Mouse (Mus musculus): ENCODE data around the gene Chst15. TPM values are rescaled to one million over a fixed set of nuclear protein-coding genes. Genes with fewer than 3 reads are reported as not detected.

Chst15 gene
- polyA plus RNA-seq, 1 experiment from 2014 or later, result 30.8 TPM

- 0 out of 2 replicates have a peak, but pooled peaks cover 3% of the 10 kb centered on the region for H3K36me3 ChIP-seq (ENCODE audit: control insufficient read depth, insufficient read depth, low read length)
- no peak overlapping the region for H3K4me3 ChIP-seq (ENCODE audit: low read depth, low read length)
- WGBS, result 71% methylated on average over 3 of the region's 3 CpGs
- no peak overlapping the region for H3K9ac ChIP-seq (replicated peaks; ENCODE audit: low read depth, low read length)
- no peak overlapping the region; the same call in 1 of the 2 replicates for H3K27ac ChIP-seq (ENCODE audit: low read length)
- 0 out of 2 replicates have a peak, but pooled peaks cover 9% of the 10 kb centered on the region for H3K4me1 ChIP-seq (ENCODE audit: control insufficient read depth, insufficient read depth, low read length)
- H3K4me2 ChIP-seq (replicated peaks; ENCODE audit: low read depth, low read length), result no peak overlapping the region
- peak; percentile 47; the same call in 1 of the 2 replicates for ATAC-seq (ENCODE audit: insufficient number of reproducible peaks, insufficient read depth, low FRiP score, low read depth)
- no peaks in the 10 kb centered on the region for H3K9me3 ChIP-seq (ENCODE audit: control insufficient read depth, low read depth, low read length)
- H3K27me3 ChIP-seq (ENCODE audit: control insufficient read depth, insufficient read depth, low read length), result no peaks in the 10 kb centered on the region
Measured at GRCm38 (mm10) chr7:132231476-132231875, 85.6 kb downstream of the Chst15 start.

GRCm38 (mm10) chr7:132230961-132231360 lies 86.1 kb downstream of the Chst15 start:
- Histone ChIP-seq H3K27me3 (ENCODE audit: control insufficient read depth, insufficient read depth, low read length) (no peaks in the 10 kb centered on the region), H3K4me2 (replicated peaks; ENCODE audit: low read depth, low read length) (no peak overlapping the region), H3K9me3 (ENCODE audit: control insufficient read depth, low read depth, low read length) (no peaks in the 10 kb centered on the region), H3K36me3 (ENCODE audit: control insufficient read depth, insufficient read depth, low read length) (0 out of 2 replicates have a peak, but pooled peaks cover 3% of the 10 kb centered on the region), H3K4me3 (ENCODE audit: low read depth, low read length) (no peak overlapping the region), H3K9ac (replicated peaks; ENCODE audit: low read depth, low read length) (no peak overlapping the region), H3K4me1 (ENCODE audit: control insufficient read depth, insufficient read depth, low read length) (0 out of 2 replicates have a peak, but pooled peaks cover 9% of the 10 kb centered on the region), H3K27ac (ENCODE audit: low read length) (no peak overlapping the region)
- WGBS, result 77% methylated on average over 3 of the region's 3 CpGs
- ATAC-seq (ENCODE audit: insufficient number of reproducible peaks, insufficient read depth, low FRiP score, low read depth), result no peak

- WGBS, result 84% methylated on average over 8 of the region's 8 CpGs
- no peak for ATAC-seq (ENCODE audit: insufficient number of reproducible peaks, insufficient read depth, low FRiP score, low read depth)
- H3K27ac ChIP-seq (ENCODE audit: low read length), result peak overlapping the region; percentile 3; the same call in 1 of the 2 replicates
Measured at GRCm38 (mm10) chr7:132227075-132227640, 89.9 kb downstream of the Chst15 start.

GRCm38 (mm10) chr7:132226379-132227074 lies 90.5 kb downstream of the Chst15 start:
- Histone ChIP-seq H3K4me1 (ENCODE audit: control insufficient read depth, insufficient read depth, low read length) (0 out of 2 replicates have a peak, but pooled peaks cover 3% of the 10 kb centered on the region), H3K27ac (ENCODE audit: low read length) (no peak overlapping the region; the same call in 1 of the 2 replicates), H3K36me3 (ENCODE audit: control insufficient read depth, insufficient read depth, low read length) (0 out of 2 replicates have a peak, but pooled peaks cover under 1% of the 10 kb centered on the region), H3K4me3 (ENCODE audit: low read depth, low read length) (no peak overlapping the region), H3K9me3 (ENCODE audit: control insufficient read depth, low read depth, low read length) (no peaks in the 10 kb centered on the region), H3K27me3 (ENCODE audit: control insufficient read depth, insufficient read depth, low read length) (no peaks in the 10 kb centered on the region), H3K9ac (replicated peaks; ENCODE audit: low read depth, low read length) (no peak overlapping the region), H3K4me2 (replicated peaks; ENCODE audit: low read depth, low read length) (no peak overlapping the region)
- peak; percentile 57; the same call in 1 of the 2 replicates for ATAC-seq (ENCODE audit: insufficient number of reproducible peaks, insufficient read depth, low FRiP score, low read depth)
- 60% methylated on average over 6 of the region's 6 CpGs for WGBS

More at GRCm38 (mm10) chr7:132227075-132227640, 89.9 kb downstream of the Chst15 start:
- no peak overlapping the region for H3K4me2 ChIP-seq (replicated peaks; ENCODE audit: low read depth, low read length)
- 0 out of 2 replicates have a peak, but pooled peaks cover 3% of the 10 kb centered on the region for H3K36me3 ChIP-seq (ENCODE audit: control insufficient read depth, insufficient read depth, low read length)
- no peaks in the 10 kb centered on the region for H3K27me3 ChIP-seq (ENCODE audit: control insufficient read depth, insufficient read depth, low read length)
- no peak overlapping the region for H3K9ac ChIP-seq (replicated peaks; ENCODE audit: low read depth, low read length)
- H3K4me1 ChIP-seq (ENCODE audit: control insufficient read depth, insufficient read depth, low read length), result 0 out of 2 replicates have a peak, but pooled peaks cover 3% of the 10 kb centered on the region
- no peaks in the 10 kb centered on the region for H3K9me3 ChIP-seq (ENCODE audit: control insufficient read depth, low read depth, low read length)
- H3K4me3 ChIP-seq (ENCODE audit: low read depth, low read length), result no peak overlapping the region

DNA sequence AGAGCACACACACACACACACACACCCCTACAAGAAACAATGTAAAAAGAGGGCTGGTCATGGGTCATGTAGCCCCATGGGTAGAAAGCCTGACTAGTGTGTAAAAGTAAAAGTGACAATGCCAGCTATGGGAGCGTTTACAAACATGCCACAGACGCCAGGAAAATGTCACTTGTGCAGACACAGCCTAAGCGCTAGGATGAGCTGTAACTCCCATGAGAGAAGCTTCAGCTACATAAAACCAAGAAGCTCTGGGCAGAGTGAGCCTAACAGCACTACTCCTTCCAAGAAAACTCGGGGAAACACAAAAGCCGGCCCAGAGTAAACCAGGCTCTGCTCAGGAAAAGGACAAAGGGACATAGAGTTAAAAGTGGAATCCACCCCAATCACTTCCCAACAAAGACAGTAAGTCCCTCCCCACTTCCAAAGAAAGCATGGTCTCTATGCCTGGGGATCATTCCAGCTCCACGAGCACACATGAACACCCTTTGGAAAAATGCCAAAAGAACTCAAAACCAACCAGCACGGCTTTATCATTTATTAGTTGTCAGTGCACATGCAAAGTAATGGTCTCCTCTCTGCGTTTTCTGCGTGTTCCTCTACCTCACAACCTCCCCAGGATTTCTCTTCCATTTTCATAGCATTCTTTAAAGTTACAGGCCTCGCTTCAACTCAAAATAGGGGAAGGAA lies 93.4 kb downstream of the Chst15 start:
- H3K4me3 ChIP-seq (ENCODE audit: low read depth, low read length), result no peak overlapping the region
- ATAC-seq (ENCODE audit: insufficient number of reproducible peaks, insufficient read depth, low FRiP score, low read depth), result no peak
- H3K9ac ChIP-seq (replicated peaks; ENCODE audit: low read depth, low read length), result no peak overlapping the region
- H3K27me3 ChIP-seq (ENCODE audit: control insufficient read depth, insufficient read depth, low read length), result no peaks in the 10 kb centered on the region
- 50% methylated on average over 10 of the region's 10 CpGs for WGBS
- H3K4me2 ChIP-seq (replicated peaks; ENCODE audit: low read depth, low read length), result no peak overlapping the region
- no peaks in the 10 kb centered on the region for H3K36me3 ChIP-seq (ENCODE audit: control insufficient read depth, insufficient read depth, low read length)
- no peaks in the 10 kb centered on the region for H3K9me3 ChIP-seq (ENCODE audit: control insufficient read depth, low read depth, low read length)
- H3K4me1 ChIP-seq (ENCODE audit: control insufficient read depth, insufficient read depth, low read length), result 0 out of 2 replicates have a peak, but pooled peaks cover 3% of the 10 kb centered on the region
- no peak overlapping the region for H3K27ac ChIP-seq (ENCODE audit: low read length)

GRCm38 (mm10) chr7:132214031-132214430 lies 103.0 kb downstream of the Chst15 start:
- no peaks in the 10 kb centered on the region for H3K27me3 ChIP-seq (ENCODE audit: control insufficient read depth, insufficient read depth, low read length)
- no peak overlapping the region for H3K9ac ChIP-seq (replicated peaks; ENCODE audit: low read depth, low read length)
- H3K4me1 ChIP-seq (ENCODE audit: control insufficient read depth, insufficient read depth, low read length), result no peaks in the 10 kb centered on the region
- H3K27ac ChIP-seq (ENCODE audit: low read length), result no peak overlapping the region
- no peaks in the 10 kb centered on the region for H3K36me3 ChIP-seq (ENCODE audit: control insufficient read depth, insufficient read depth, low read length)
- no peak overlapping the region for H3K4me3 ChIP-seq (ENCODE audit: low read depth, low read length)
- H3K4me2 ChIP-seq (replicated peaks; ENCODE audit: low read depth, low read length), result no peak overlapping the region
- no peak for ATAC-seq (ENCODE audit: insufficient number of reproducible peaks, insufficient read depth, low FRiP score, low read depth)
- WGBS, result 74% methylated on average over 10 of the region's 10 CpGs
- H3K9me3 ChIP-seq (ENCODE audit: control insufficient read depth, low read depth, low read length), result no peaks in the 10 kb centered on the region

DNA sequence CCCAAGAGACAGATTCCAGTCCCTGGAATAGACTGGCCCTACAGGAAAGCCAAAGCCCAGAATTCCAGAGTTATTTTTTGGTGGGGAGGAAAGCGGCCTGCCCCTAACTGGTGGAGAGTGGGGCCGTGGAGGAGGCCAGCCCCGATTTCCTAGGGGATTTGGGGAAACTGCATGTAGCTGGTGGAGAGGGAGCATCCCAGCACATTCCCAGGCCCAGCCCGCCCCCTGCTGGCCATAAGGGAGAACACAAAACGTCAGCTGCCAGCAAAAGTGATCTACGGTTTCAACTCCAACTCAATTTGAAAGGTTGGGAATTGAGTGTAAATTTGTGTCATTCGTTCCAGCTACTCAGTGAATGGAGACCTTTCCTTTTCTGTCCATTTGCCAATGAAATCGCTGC lies 103.6 kb downstream of the Chst15 start:
- Histone ChIP-seq H3K27me3 (ENCODE audit: control insufficient read depth, insufficient read depth, low read length) (no peaks in the 10 kb centered on the region), H3K27ac (ENCODE audit: low read length) (no peak overlapping the region), H3K4me2 (replicated peaks; ENCODE audit: low read depth, low read length) (no peak overlapping the region), H3K9ac (replicated peaks; ENCODE audit: low read depth, low read length) (no peak overlapping the region), H3K9me3 (ENCODE audit: control insufficient read depth, low read depth, low read length) (no peaks in the 10 kb centered on the region), H3K4me3 (ENCODE audit: low read depth, low read length) (no peak overlapping the region), H3K4me1 (ENCODE audit: control insufficient read depth, insufficient read depth, low read length) (no peaks in the 10 kb centered on the region), H3K36me3 (ENCODE audit: control insufficient read depth, insufficient read depth, low read length) (no peaks in the 10 kb centered on the region)
- 7% methylated on average over 8 of the region's 8 CpGs for WGBS
- no peak for ATAC-seq (ENCODE audit: insufficient number of reproducible peaks, insufficient read depth, low FRiP score, low read depth)

DNA sequence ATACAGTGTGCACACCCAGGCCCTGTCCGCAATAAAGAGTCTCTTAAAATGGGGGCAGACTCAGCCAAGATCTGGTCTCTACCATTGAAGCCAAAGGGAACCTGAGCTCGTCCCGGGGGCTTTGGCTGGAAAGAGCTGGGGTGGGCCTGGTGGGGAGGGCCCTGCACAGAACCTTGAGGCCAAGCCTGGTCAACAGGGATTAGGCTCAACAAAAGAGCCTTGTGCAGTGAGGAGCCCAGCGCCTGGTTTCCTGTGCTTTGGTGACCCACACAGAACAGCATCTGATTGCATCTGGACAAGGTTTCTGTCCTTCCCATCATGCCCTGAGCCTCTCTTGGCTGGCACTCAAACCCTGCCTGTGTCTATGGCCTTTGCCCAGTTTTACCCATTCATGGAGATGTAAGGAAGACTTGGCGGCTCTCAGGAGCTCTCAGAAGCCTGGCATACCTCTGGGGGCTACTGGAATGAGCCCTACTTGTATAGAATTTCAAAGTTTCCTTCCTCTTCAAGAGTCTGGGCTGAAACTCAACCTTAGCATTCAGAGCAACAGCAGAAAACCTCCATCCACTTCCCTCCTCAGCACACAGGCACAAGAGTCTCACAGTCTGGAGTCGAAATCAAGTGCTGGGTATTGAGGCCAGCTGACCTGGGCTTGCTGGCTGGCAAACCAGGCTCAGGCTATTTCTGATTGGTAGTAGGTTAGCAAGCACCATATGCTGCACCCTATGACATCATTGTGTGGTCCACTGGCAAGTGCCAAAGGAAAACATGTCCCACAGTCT lies 104.9 kb downstream of the Chst15 start:
- no peak for ATAC-seq (ENCODE audit: insufficient number of reproducible peaks, insufficient read depth, low FRiP score, low read depth)
- Histone ChIP-seq H3K4me2 (replicated peaks; ENCODE audit: low read depth, low read length) (no peak overlapping the region), H3K36me3 (ENCODE audit: control insufficient read depth, insufficient read depth, low read length) (no peaks in the 10 kb centered on the region), H3K27me3 (ENCODE audit: control insufficient read depth, insufficient read depth, low read length) (no peaks in the 10 kb centered on the region), H3K4me1 (ENCODE audit: control insufficient read depth, insufficient read depth, low read length) (no peaks in the 10 kb centered on the region), H3K9ac (replicated peaks; ENCODE audit: low read depth, low read length) (no peak overlapping the region), H3K9me3 (ENCODE audit: control insufficient read depth, low read depth, low read length) (no peaks in the 10 kb centered on the region), H3K27ac (ENCODE audit: low read length) (no peak overlapping the region), H3K4me3 (ENCODE audit: low read depth, low read length) (no peak overlapping the region)
- WGBS, result 80% methylated on average over 6 of the region's 6 CpGs
